Comparison of ENCODE assay signal across 9 mouse cellular contexts in the genomic region with DNA sequence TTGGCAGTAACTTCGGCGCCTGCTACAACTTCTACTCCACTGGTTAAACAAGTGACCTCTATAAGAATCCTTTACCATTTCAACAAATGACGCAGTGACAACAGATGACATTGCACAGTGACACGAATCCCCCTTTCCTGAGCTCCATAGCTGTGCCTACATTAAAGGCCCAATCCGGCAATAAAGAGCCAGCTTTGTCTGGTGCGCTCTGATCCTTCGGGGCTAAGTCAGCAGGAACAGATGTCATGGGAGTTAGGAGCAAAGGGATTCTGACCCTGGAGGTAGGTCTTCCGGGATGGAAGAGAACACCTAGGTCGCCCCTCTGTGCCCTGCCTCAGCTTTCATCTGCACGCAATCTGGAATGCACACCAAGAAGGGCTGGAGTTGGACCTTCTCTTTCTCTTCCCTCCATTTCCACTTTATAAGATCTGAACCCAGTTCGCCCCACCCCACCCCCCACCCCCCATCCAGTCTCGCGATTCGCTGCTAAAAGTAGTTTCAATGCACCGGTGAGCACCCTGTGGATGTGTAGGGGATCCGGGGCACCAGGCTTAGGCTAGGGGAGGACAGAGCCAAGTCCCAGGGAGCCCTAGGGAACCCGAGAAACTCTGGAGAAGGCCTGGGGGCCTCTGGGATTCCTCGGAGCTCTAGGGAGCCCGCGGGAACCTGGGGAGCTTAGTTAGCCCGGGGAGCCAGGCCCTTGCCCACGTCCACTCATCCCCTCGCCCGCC. TPM values are rescaled to one million over a fixed set of nuclear protein-coding genes. Genes with fewer than 3 reads are reported as not detected.
DNase-seq lines count a peak whose midpoint lies in the region; TF ChIP-seq lines count a peak whose summit lies in the region.
"Had no signal": no experiment of that assay in that cellular context is flagged by ENCODE, and none has a peak within 500 bp of the region (broad histone marks: within the 10 kb centered on the region; RNA-seq: fewer than 3 reads in every experiment).

No protein-coding gene starts in this region.

- peak overlapping the region; percentile 22; the same call in 1 of the 2 replicates for H3K4me3 ChIP-seq in heart, adult 2 months
- peak overlapping the region; percentile 63 for H3K4me3 ChIP-seq in ES-Bruce4 (ENCODE audit: low read depth, low read length)
- peak overlapping the region; percentile 60 for H3K4me3 ChIP-seq in hindbrain, embryonic 10.5 days
- H3K4me3 ChIP-seq in midbrain, embryonic 10.5 days = peak overlapping the region; percentile 61

- H3K4me1 ChIP-seq in heart, adult 2 months (ENCODE audit: control insufficient read depth, insufficient read depth, low read length) = no peaks in the 10 kb centered on the region; the same call in 1 of the 2 replicates
- H3K4me1 ChIP-seq in ES-Bruce4 (ENCODE audit: control insufficient read depth, insufficient read depth, low read length) = no peaks in the 10 kb centered on the region
- H3K4me1 ChIP-seq in hindbrain, embryonic 10.5 days (replicated peaks) = peaks cover 13% of the 10 kb centered on the region
- peaks cover 17% of the 10 kb centered on the region for H3K4me1 ChIP-seq in midbrain, embryonic 10.5 days

- H3K9ac ChIP-seq in heart, adult 2 months (ENCODE audit: low read depth, low read length) = no peak overlapping the region
- H3K9ac ChIP-seq in ES-Bruce4 (ENCODE audit: low read depth, poor library complexity, severe bottlenecking) = peak overlapping the region; percentile 66

- intact Hi-C loops in heart, adult 2 months (cut with DNase I) = no loop called here

- H3K27me3 ChIP-seq in heart, adult 2 months (ENCODE audit: control insufficient read depth, insufficient read depth, low read length) = peaks cover 3% of the 10 kb centered on the region
- H3K27me3 ChIP-seq in ES-Bruce4 (ENCODE audit: control insufficient read depth, insufficient read depth, low read length, poor library complexity, severe bottlenecking) = no peaks in the 10 kb centered on the region
- peaks cover 54% of the 10 kb centered on the region for H3K27me3 ChIP-seq in hindbrain, embryonic 10.5 days (ENCODE audit: insufficient read depth, poor library complexity, severe bottlenecking)
- peaks cover 59% of the 10 kb centered on the region for H3K27me3 ChIP-seq in midbrain, embryonic 10.5 days (ENCODE audit: low read depth, poor library complexity, severe bottlenecking)

- no peaks in the 10 kb centered on the region for H3K9me3 ChIP-seq in ES-Bruce4 (replicated peaks; ENCODE audit: control insufficient read depth, insufficient read depth, low read length, poor library complexity, severe bottlenecking)
- H3K9me3 ChIP-seq in hindbrain, embryonic 10.5 days = no peaks in the 10 kb centered on the region
- no peaks in the 10 kb centered on the region for H3K9me3 ChIP-seq in midbrain, embryonic 10.5 days (replicated peaks)

- TF ChIP-seq CTCF in heart, adult 2 months (IDR thresholded peaks at IDR 0.05) = no peak
- TF ChIP-seq CTCF in ES-Bruce4 (IDR thresholded peaks at IDR 0.05; ENCODE audit: low read depth, low read length) = no peak

- no peak for TF ChIP-seq POLR2A in heart, adult 2 months (IDR thresholded peaks at IDR 0.05; ENCODE audit: insufficient read depth, low read depth, low read length)
- no peak for TF ChIP-seq POLR2A in ES-Bruce4 (IDR thresholded peaks at IDR 0.05; ENCODE audit: insufficient read depth, low read length)

- no peak for DNase-seq in heart, adult 2 months
- no peak for DNase-seq in heart, postnatal 4 days
- DNase-seq in hindbrain, embryonic 10.5 days (ENCODE audit: low spot score) = peak; percentile 8
- peak; percentile 17 for DNase-seq in midbrain, embryonic 10.5 days (ENCODE audit: low spot score)
- no peak for DNase-seq in cerebellum, postnatal 4 days (ENCODE audit: low spot score in 2 of 2)
- no peak for DNase-seq in right cerebral cortex, adult 2 months (ENCODE audit: low spot score in 2 of 2)
- DNase-seq in right cerebral cortex, postnatal 10 days (ENCODE audit: low spot score in 2 of 2) = no peak

- 18% methylated on average over 23 of the region's 24 CpGs for WGBS in heart, adult 2 months
- WGBS in hindbrain, embryonic 10.5 days = 7% methylated on average over 24 of the region's 24 CpGs
- 7% methylated on average over 22 of the region's 24 CpGs for WGBS in midbrain, embryonic 10.5 days

- H3K36me3 ChIP-seq in heart, adult 2 months (ENCODE audit: control insufficient read depth, insufficient read depth, low read length) = no peaks in the 10 kb centered on the region
- H3K36me3 ChIP-seq in ES-Bruce4 (ENCODE audit: control insufficient read depth, insufficient read depth, low read length, poor library complexity, severe bottlenecking) = no peaks in the 10 kb centered on the region
- H3K36me3 ChIP-seq in hindbrain, embryonic 10.5 days = no peaks in the 10 kb centered on the region
- H3K36me3 ChIP-seq in midbrain, embryonic 10.5 days = no peaks in the 10 kb centered on the region

- no peak for TF ChIP-seq EP300 in heart, adult 2 months (IDR thresholded peaks at IDR 0.05; ENCODE audit: insufficient read depth, low read depth, low read length)
- no peak for TF ChIP-seq EP300 in ES-Bruce4 (IDR thresholded peaks at IDR 0.05; ENCODE audit: insufficient read depth, low read depth, low read length)

- no peaks in the 10 kb centered on the region for H3K79me2 ChIP-seq in heart, adult 2 months (replicated peaks; ENCODE audit: control insufficient read depth, insufficient read depth, low read length)

- no peak overlapping the region for H3K27ac ChIP-seq in heart, adult 2 months
- H3K27ac ChIP-seq in ES-Bruce4 (ENCODE audit: insufficient read depth, low read length) = no peak overlapping the region
- peak overlapping the region; percentile 17 for H3K27ac ChIP-seq in hindbrain, embryonic 10.5 days
- H3K27ac ChIP-seq in midbrain, embryonic 10.5 days (replicated peaks) = peak overlapping the region; percentile 70
- H3K27ac ChIP-seq: macrophage had no signal

RNA-seq across cellular contexts. Expression of gene Mak, which starts 0.7 kb away (rescaled TPM):
- not detected for total RNA-seq in heart, adult 2 months (2021)
- 0.25 TPM in 1 of 2 replicates, not detected in the other for polyA plus RNA-seq in heart, adult 2 months (2012; rRNA removed)
- total RNA-seq in heart, postnatal 4 days (2021) = not detected
- polyA plus RNA-seq in ES-Bruce4 (2011; ENCODE audit: insufficient read depth, insufficient read length, low read depth, missing spikeins) = 2.4 and 3.5 TPM in 2 replicates
- polyA plus RNA-seq in hindbrain, embryonic 10.5 days (2016; fragmentation: Nextera tagmentation; extraction: Ambion mirVana) = 0.91 and 1.8 TPM in 2 replicates
- 0.42 and 1.0 TPM in 2 replicates for polyA plus RNA-seq in midbrain, embryonic 10.5 days (2016; fragmentation: Nextera tagmentation; extraction: Ambion mirVana)

RNA-seq across cellular contexts. Expression of gene Gcm2, which starts 32.0 kb away (rescaled TPM):
- total RNA-seq in heart, adult 2 months (2021) = not detected
- not detected in 2 replicates for polyA plus RNA-seq in heart, adult 2 months (2012; rRNA removed)
- not detected for total RNA-seq in heart, postnatal 4 days (2021)
- not detected in 2 replicates for polyA plus RNA-seq in ES-Bruce4 (2011; ENCODE audit: insufficient read depth, insufficient read length, low read depth, missing spikeins)
- not detected in 2 replicates for polyA plus RNA-seq in hindbrain, embryonic 10.5 days (2016; fragmentation: Nextera tagmentation; extraction: Ambion mirVana)
- polyA plus RNA-seq in midbrain, embryonic 10.5 days (2016; fragmentation: Nextera tagmentation; extraction: Ambion mirVana) = not detected in 2 replicates
- polyA plus RNA-seq: macrophage had no signal

RNA-seq across cellular contexts. Expression of gene Sycp2l, which starts 35.3 kb away (rescaled TPM):
- not detected for total RNA-seq in heart, adult 2 months (2021)
- polyA plus RNA-seq in heart, adult 2 months (2012; rRNA removed) = not detected in 2 replicates
- total RNA-seq in heart, postnatal 4 days (2021) = not detected
- polyA plus RNA-seq in ES-Bruce4 (2011; ENCODE audit: insufficient read depth, insufficient read length, low read depth, missing spikeins) = 0.37 TPM in 1 of 2 replicates, not detected in the other
- polyA plus RNA-seq in hindbrain, embryonic 10.5 days (2016; fragmentation: Nextera tagmentation; extraction: Ambion mirVana) = 0.15 TPM in 1 of 2 replicates, not detected in the other
- not detected in 2 replicates for polyA plus RNA-seq in midbrain, embryonic 10.5 days (2016; fragmentation: Nextera tagmentation; extraction: Ambion mirVana)
- polyA plus RNA-seq: macrophage had no signal

Comparison
In these comparisons a context has a peak if more than half of its experiments do, and no peak if none do; other contexts are left out.
1. DNase-seq: peak in hindbrain, embryonic 10.5 days (single experiment) and midbrain, embryonic 10.5 days (single experiment); none in heart, adult 2 months (0 of 2), heart, postnatal 4 days (single experiment), cerebellum, postnatal 4 days (0 of 2), right cerebral cortex, adult 2 months (0 of 2) and right cerebral cortex, postnatal 10 days (0 of 2).
2. H3K27ac ChIP-seq: peak in hindbrain, embryonic 10.5 days (single experiment) and midbrain, embryonic 10.5 days (single experiment); none in heart, adult 2 months (single experiment) and ES-Bruce4 (single experiment).
3. Peak in every context shown above with its lines, with median percentiles within 50 percentile points of each other: H3K4me3 ChIP-seq.